Mouse (Mus musculus) kidney, postnatal 4 days (tissue): ENCODE measurements around the gene Wipf2.

Source experiments
- DNase-seq, 2 experiments: peaks; one replicate each; pipeline ENCODE4 v3.0.0; 2021; ENCODE audit warnings: mixed read lengths in 2 of 2

Gene Wipf2

GRCm38 (mm10) chr11:98854659-98855058, 8.8 kb upstream of the Wipf2 start:
- no peak for DNase-seq

GRCm38 (mm10) chr11:98858759-98859731, 4.4 kb upstream of the Wipf2 start:
- peak; percentile 94 to 95 for DNase-seq

GRCm38 (mm10) chr11:98863751-98864429, 452 bp downstream of the Wipf2 start:
- DNase-seq: peak; percentile 79 to 84

GRCm38 (mm10) chr11:98867293-98867692, 3.9 kb downstream of the Wipf2 start:
- no peak for DNase-seq

- DNase-seq: no peak
Observed at GRCm38 (mm10) chr11:98869906-98870305, 6.5 kb downstream of the Wipf2 start.

DNA sequence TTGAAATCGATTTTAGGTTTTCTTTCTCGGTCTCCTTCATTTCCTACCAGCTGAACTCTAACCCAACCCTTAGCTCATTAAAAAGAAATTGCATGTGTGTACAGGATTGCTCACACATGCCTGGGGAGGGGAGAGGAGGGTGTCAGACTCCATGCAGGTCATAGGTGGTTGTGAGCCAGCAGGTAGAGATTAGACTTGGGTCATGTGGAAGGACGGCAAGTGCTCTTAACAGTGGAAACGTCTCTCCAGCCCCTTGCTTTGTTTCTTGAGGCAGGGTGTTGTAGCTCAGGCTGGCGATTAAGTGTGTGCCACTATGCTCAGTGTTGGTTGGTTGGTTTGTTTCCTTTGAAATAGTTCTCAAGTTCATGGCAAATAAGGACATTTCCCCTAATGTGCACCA, 7.4 kb downstream of the Wipf2 start:
- no peak for DNase-seq

DNA sequence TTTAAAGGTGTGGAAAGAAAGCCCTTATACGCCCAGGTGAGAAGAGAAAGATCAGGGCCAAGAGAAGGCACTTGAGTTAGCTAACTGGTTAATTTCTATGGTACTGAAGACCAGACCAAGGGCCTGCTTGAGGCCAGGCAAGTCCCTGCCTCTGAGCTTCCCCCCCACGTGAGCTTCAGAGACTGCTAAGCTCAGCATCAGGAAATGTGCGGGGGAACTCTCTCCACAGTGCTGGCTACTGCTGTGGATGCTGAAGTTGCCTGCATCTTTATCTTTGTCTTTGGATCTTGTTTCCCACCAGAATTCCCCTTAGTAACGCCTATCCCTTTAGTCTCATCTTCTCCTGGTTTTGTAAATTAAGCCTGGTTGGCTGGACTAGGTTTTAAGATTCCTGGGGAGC, 8.0 kb downstream of the Wipf2 start:
- DNase-seq: no peak

- no peak for DNase-seq
Observed at GRCm38 (mm10) chr11:98872040-98872439, 8.6 kb downstream of the Wipf2 start.

- no peak for DNase-seq
Observed at GRCm38 (mm10) chr11:98873900-98874299, 10.5 kb downstream of the Wipf2 start.

- DNase-seq: peak; percentile 27 to 58
Observed at GRCm38 (mm10) chr11:98877001-98877400, 13.6 kb downstream of the Wipf2 start.

DNA sequence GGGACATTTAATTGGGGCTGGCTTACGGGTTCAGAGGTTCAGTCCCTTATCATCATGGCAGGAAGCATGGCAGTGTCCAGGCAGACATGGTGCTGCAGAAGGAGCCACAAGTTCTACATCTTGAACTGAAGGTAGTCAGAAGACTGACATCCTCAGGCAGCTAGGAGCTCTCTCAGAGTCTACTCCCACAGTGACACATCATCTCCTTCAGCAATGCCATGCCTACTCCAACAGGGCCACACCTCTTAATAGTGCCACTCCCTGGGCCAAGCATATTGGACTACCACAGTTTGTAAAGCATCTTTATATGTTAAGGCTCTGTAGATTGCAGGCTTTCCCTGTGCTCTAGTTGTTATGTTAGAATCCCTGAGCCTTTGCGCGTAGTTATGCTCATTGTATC, 24.3 kb downstream of the Wipf2 start:
- no peak for DNase-seq

DNA sequence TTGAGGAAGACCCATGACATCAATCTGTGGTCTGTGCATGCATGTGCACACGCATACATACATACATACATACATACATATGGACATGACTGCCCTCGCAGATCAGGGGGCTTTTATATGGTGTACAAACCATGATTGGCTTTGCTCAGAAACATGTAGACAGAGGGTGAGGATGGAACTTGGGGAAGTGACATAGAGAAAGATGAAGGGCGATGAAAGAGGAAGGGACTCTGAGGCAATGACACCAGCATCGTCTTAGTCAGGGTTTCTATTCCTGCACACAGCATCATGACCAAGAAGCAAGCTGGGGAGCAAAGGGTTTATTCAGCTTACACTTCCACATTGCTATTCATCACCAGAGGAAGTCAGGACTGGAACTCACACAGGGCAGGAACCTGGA, 25.6 kb downstream of the Wipf2 start:
- DNase-seq: no peak

DNA sequence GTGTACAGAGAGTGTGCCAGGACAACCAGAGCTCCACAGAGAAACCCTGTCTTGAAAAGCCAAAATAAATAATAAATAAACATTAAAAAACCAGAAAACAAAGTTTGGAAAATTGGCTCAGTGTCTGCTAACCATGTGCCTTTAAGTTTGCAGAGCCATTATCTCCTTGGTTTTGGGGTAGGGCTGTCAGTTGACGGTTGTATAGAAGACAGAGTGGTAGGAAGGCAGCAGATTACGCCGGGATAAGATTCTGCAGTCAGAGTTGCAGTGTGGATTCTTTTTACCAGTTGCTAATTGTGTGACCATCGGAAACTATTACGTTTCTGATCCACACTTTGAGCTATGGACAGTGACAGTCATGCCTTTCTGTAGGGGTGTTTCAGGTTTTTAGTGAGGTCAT, 26.5 kb downstream of the Wipf2 start:
- no peak for DNase-seq

DNA sequence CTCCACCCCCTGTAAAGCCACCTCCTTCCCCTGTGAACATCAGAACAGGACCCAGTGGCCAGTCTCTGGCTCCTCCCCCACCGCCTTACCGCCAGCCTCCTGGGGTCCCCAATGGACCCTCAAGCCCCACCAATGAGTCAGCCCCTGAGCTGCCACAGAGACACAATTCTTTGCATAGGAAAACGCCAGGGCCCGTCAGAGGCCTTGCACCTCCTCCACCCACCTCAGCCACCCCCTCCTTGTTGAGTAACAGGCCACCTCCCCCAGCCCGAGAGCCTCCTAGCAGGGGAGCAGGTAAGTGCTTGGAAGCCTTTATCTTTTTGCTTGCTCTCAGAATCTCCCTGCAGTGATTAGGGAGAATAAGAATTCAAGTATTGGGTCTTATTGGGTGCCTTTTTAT, 29.0 kb downstream of the Wipf2 start:
- DNase-seq: no peak

GRCm38 (mm10) chr11:98900529-98901125, 37.2 kb downstream of the Wipf2 start:
- DNase-seq: no peak

GRCm38 (mm10) chr11:98902621-98903245, 39.3 kb downstream of the Wipf2 start:
- DNase-seq: peak; percentile 25 to 58

GRCm38 (mm10) chr11:98904577-98904976, 41.1 kb downstream of the Wipf2 start:
- no peak for DNase-seq

- DNase-seq: peak in 1 of 2 experiments; percentile 31
Observed at GRCm38 (mm10) chr11:98905033-98905432, 41.6 kb downstream of the Wipf2 start.

- no peak for DNase-seq
Observed at GRCm38 (mm10) chr11:98905583-98905982, 42.1 kb downstream of the Wipf2 start.

GRCm38 (mm10) chr11:98907063-98907436, 43.6 kb downstream of the Wipf2 start:
- no peak for DNase-seq

DNA sequence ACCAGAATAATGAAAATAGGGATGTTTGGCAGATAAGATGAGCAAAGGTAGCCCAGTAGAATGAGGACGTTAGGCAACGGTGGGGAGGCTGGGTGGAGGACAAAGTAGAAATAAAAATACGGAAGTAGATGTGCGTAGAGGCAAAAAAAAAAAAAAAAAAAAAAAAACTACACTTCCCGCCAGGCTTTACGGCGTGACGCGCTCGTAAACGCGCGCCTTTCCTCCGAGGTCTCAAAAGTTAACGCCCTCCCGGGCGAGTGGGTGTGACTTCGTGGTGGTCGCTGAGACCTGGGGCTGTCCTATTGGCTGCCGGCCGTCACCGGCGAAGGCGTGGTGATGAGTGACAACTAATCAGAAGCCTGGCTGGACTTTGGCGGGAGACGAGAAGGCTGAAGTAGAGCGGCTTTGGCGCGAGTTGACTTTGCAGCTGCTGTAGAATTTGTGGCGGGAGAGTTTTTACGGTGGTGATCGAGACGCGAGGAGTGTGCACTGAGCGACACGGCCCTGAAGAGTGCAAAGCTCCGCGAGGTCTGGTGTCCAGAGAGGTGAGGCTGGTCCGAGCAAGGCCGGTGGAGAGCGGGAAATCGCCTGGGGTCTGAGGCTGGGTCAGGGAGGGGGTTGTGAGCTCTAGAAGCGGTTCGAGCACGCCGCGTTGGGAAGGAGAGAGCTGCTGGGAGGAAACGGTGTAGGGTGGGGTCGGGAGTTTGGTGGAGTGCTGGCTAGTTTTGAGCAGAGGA, 44.2 kb downstream of the Wipf2 start, which contains the start of gene Cdc6:
Gene Cdc6 (plus strand): TSS at position 365 of the 737 bp plus-strand sequence.
- peak; percentile 96 to 98 for DNase-seq

DNA sequence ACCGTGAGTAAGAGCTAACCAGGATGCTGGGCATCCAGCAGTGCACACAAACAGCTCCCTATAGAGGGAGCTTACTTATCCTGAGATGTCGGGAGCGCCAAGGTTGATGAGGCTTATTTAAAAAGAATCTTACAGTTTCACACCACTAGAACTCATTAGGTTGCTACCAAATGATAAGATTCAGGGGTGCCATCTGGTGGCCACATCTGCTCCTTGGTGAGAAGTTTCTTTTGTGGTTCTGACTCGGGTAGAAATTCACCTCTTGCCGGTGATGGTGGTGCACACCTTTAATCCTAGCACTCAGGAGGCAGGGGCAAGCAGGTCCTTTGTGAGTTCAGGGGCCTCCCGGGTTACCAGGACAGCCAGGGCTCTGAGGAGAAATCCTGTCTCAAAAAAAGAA, 46.2 kb downstream of the Wipf2 start:
- peak; percentile 87 to 89 for DNase-seq
